Mouse (Mus musculus): ENCODE measurements around the gene Tspan15.

DNA sequence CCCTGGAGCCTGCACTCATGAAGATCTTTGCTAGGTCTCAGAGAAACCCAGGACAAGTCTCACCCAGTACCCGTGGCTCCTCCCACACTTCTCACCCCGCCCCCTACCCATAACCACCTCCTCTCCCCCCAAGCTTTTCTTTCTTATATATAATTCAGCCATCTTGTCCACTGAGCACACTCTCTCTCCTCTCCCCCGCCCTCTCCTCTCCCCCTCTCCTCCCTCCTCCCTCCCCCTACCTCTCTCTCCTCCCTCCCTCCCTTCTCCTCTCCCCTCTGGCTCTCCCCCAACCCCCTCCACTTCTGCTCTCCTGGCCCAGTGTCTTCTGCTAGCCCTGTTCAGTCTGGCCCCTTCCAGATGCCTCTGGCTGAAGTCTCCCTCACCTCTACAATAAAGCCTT, 48.0 kb upstream of the Tspan15 start:
- no peak for TF ChIP-seq CTCF (IDR thresholded peaks at IDR 0.05; ENCODE audit: low read depth, low read length)
- no peak for TF ChIP-seq POLR2A (IDR thresholded peaks at IDR 0.05; ENCODE audit: borderline replicate concordance, low read depth, low read length)

All from bone marrow macrophage, adult 2 months (primary cell).